Mouse (Mus musculus) small intestine, adult 2 months (tissue): ENCODE measurements around the gene Fbxo33. TPM values are rescaled to one million over a fixed set of nuclear protein-coding genes. Genes with fewer than 3 reads are reported as not detected.
A peak's percentile ranks its signal among the peaks of the same experiment; 100 is the strongest.

ENCODE experiments used
- H3K27ac ChIP-seq: fragments of 200-500 bp; 2 replicates; pipeline ENCODE4 v1.5.1; 2012; ENCODE audit warnings: low read depth, low read length, control low read depth, inconsistent platforms; ENCODE audit not compliant: insufficient read depth
- H3K27me3 ChIP-seq: fragments of 200-500 bp; 2 replicates; pipeline ENCODE4 v1.6.1; 2012; ENCODE audit warnings: mild to moderate bottlenecking, moderate library complexity, low read length, inconsistent platforms; ENCODE audit not compliant: control insufficient read depth, insufficient read depth
- H3K36me3 ChIP-seq: fragments of 200-500 bp; 2 replicates; pipeline ENCODE4 v1.6.1; 2012; ENCODE audit warnings: mild to moderate bottlenecking, low read length, control low read depth, inconsistent platforms; ENCODE audit not compliant: control insufficient read depth, insufficient read depth
- H3K4me1 ChIP-seq: fragments of 200-500 bp; 2 replicates; pipeline ENCODE4 v1.6.1; 2012; ENCODE audit warnings: low read length, inconsistent platforms, mixed read lengths; ENCODE audit not compliant: control insufficient read depth, insufficient read depth, insufficient read length
- H3K4me3 ChIP-seq: fragments of 200-500 bp; 2 replicates; pipeline ENCODE4 v1.5.1; 2012; ENCODE audit warnings: low read depth, mild to moderate bottlenecking, control low read depth, inconsistent platforms, low read length, moderate library complexity
- CTCF ChIP-seq: fragments of 200-500 bp; IDR thresholded peaks from 2 replicates; pipeline ENCODE4 v1.5.1; 2012; ENCODE audit warnings: low read depth, mild to moderate bottlenecking, control low read depth, inconsistent platforms, low read length, moderate library complexity, mixed read lengths; ENCODE audit not compliant: insufficient replicate concordance, insufficient read length; ENCODE audit errors: extremely low read depth
- POLR2A ChIP-seq: fragments of 200-500 bp; IDR thresholded peaks from 2 replicates; pipeline ENCODE4 v1.6.1; 2012; ENCODE audit warnings: low read depth, mild to moderate bottlenecking, control low read depth, inconsistent platforms, low read length, moderate library complexity
- WGBS: fragments of 180-500 bp; shearing (Covaris S2); methylation state at CpG from one replicate; pipeline ENCODE4 v1.1.7; 2018; 5-methylcytosine and 5-hydroxymethylcytosine counted together
- polyA plus RNA-seq: library from polyadenylated mRNA; depleted of rRNA; stranded (reverse); fragments of >200 nt; gene quantifications from 2 replicates; pipeline ENCODE4 v1.2.3, GENCODE M21; 2012; rRNA removed

Fbxo33 gene
- polyA plus RNA-seq: 4.4 and 6.2 TPM in 2 replicates

- under 1% methylated on average over 109 of the region's 109 CpGs for WGBS
- peak within 1 kb of the TSS; percentile 82 for H3K4me3 ChIP-seq
- TF ChIP-seq POLR2A (peak; percentile 79), CTCF (peak; percentile 70; the same call in 1 of the 2 replicates)
- H3K27ac ChIP-seq: peak within 1 kb of the TSS; percentile 88
- no peaks in the 10 kb centered on the region for H3K36me3 ChIP-seq
- H3K4me1 ChIP-seq: peaks cover 6% of the 10 kb centered on the region; the same call in 1 of the 2 replicates
- no peaks in the 10 kb centered on the region for H3K27me3 ChIP-seq
These were observed at the start of gene Fbxo33 for GRCm38 (mm10) chr12:59219325-59220225. Gene Fbxo33 (minus strand): TSS chr12:59219725.

GRCm38 (mm10) chr12:59265942-59266231 is 46.4 kb upstream of the Fbxo33 start:
- no peaks in the 10 kb centered on the region for H3K4me1 ChIP-seq
- 91% methylated on average over 4 of the region's 4 CpGs for WGBS
- H3K27ac ChIP-seq: no peak overlapping the region
- TF ChIP-seq CTCF (no peak), POLR2A (no peak)
- H3K36me3 ChIP-seq: no peaks in the 10 kb centered on the region
- H3K4me3 ChIP-seq: no peak overlapping the region
- H3K27me3 ChIP-seq: no peaks in the 10 kb centered on the region

GRCm38 (mm10) chr12:59265207-59265941 is 45.8 kb upstream of the Fbxo33 start:
- Histone ChIP-seq H3K27ac (no peak overlapping the region), H3K27me3 (no peaks in the 10 kb centered on the region), H3K4me1 (no peaks in the 10 kb centered on the region), H3K4me3 (no peak overlapping the region), H3K36me3 (no peaks in the 10 kb centered on the region)
- 33% methylated on average over 15 of the region's 15 CpGs for WGBS
- TF ChIP-seq POLR2A: no peak
- TF ChIP-seq CTCF: no peak

- Histone ChIP-seq H3K27ac (no peak overlapping the region), H3K4me1 (no peaks in the 10 kb centered on the region), H3K4me3 (no peak overlapping the region), H3K27me3 (no peaks in the 10 kb centered on the region; the same call in 1 of the 2 replicates), H3K36me3 (no peaks in the 10 kb centered on the region)
- TF ChIP-seq CTCF (no peak), POLR2A (no peak)
- 84% methylated on average over 3 of the region's 3 CpGs for WGBS
These were observed 43.3 kb upstream of the Fbxo33 start for GRCm38 (mm10) chr12:59262841-59263240.

GRCm38 (mm10) chr12:59260798-59261197 is 41.3 kb upstream of the Fbxo33 start:
- H3K4me3 ChIP-seq: no peak overlapping the region
- TF ChIP-seq CTCF (no peak), POLR2A (no peak)
- WGBS: 65% methylated on average over 2 of the region's 2 CpGs

GRCm38 (mm10) chr12:59260362-59260761 is 40.8 kb upstream of the Fbxo33 start:
- H3K4me1 ChIP-seq: no peaks in the 10 kb centered on the region
- H3K27me3 ChIP-seq: no peaks in the 10 kb centered on the region; the same call in 1 of the 2 replicates

More at GRCm38 (mm10) chr12:59260798-59261197, 41.3 kb upstream of the Fbxo33 start:
- no peaks in the 10 kb centered on the region; the same call in 1 of the 2 replicates for H3K27me3 ChIP-seq
- H3K27ac ChIP-seq: no peak overlapping the region
- H3K4me1 ChIP-seq: no peaks in the 10 kb centered on the region
- H3K36me3 ChIP-seq: no peaks in the 10 kb centered on the region

GRCm38 (mm10) chr12:59259015-59259414 is 39.5 kb upstream of the Fbxo33 start:
- Histone ChIP-seq H3K27me3 (no peaks in the 10 kb centered on the region; the same call in 1 of the 2 replicates), H3K36me3 (no peaks in the 10 kb centered on the region), H3K4me1 (no peaks in the 10 kb centered on the region), H3K4me3 (no peak overlapping the region), H3K27ac (no peak overlapping the region)
- 82% methylated on average over 5 of the region's 5 CpGs for WGBS
- TF ChIP-seq POLR2A: no peak
- TF ChIP-seq CTCF: no peak

More at GRCm38 (mm10) chr12:59260362-59260761, 40.8 kb upstream of the Fbxo33 start:
- Histone ChIP-seq H3K4me3 (no peak overlapping the region), H3K36me3 (no peaks in the 10 kb centered on the region), H3K27ac (no peak overlapping the region)
- TF ChIP-seq CTCF: no peak
- TF ChIP-seq POLR2A: no peak
